Mouse (Mus musculus) small intestine, adult 2 months (tissue): ENCODE data around the gene Eme2.

ENCODE experiments used
- CTCF ChIP-seq: fragments of 200-500 bp; IDR thresholded peaks from 2 replicates; pipeline ENCODE4 v1.5.1; 2012; ENCODE audit warnings: low read depth, mild to moderate bottlenecking, control low read depth, inconsistent platforms, low read length, moderate library complexity, mixed read lengths; ENCODE audit not compliant: insufficient replicate concordance, insufficient read length; ENCODE audit errors: extremely low read depth
- POLR2A ChIP-seq: fragments of 200-500 bp; IDR thresholded peaks from 2 replicates; pipeline ENCODE4 v1.6.1; 2012; ENCODE audit warnings: low read depth, mild to moderate bottlenecking, control low read depth, inconsistent platforms, low read length, moderate library complexity

DNA sequence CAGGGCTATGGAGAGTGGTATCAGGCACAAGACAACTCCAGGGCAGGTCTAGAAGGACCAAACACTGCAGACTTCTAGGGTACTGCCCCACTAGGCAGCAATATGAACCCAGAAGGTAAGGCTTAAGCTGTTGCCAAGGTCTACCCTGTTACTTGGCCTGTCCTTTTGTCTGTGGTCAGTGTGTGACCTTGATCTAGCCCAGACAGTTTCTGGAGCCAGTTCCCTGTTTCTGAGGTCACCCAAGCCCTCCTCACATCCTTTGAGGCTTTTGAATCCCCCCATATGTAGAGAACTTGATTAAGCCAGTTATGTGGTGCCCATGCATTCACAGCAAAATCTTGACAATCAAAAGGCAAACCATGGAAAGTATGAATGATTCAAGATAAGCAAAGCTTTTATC, 40.8 kb upstream of the Eme2 start:
- TF ChIP-seq CTCF (no peak), POLR2A (no peak)
